Mouse (Mus musculus): ENCODE measurements around the gene Ninl. TPM values are rescaled to one million over a fixed set of nuclear protein-coding genes. Genes with fewer than 3 reads are reported as not detected.
"Not testable (repeated sequence)": the region's sequence is repeated elsewhere in the genome, so short reads cannot be mapped to it uniquely, and the experiment has no call there.

Ninl gene
- polyA plus RNA-seq, 1 experiment from 2014 or later: 6.5 TPM

DNA sequence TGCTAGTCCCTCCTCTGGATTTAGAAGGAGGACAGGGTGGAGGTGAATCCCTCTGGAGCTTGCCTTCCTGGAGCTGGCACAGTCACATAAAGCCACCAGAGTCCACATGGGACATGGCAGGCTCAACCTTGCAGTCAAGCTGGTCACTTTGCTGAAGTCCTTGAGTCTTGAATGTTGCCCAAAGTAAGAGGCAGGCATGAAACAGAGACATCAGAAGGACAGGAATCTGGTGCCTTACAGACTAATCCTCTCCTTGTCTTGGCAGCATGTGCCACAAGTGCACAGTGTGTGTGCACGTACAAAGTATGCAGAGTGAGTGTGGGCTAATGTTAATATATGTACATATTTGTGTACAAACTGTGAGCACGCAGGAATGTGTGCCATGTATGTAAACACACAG lies 71.7 kb downstream of the Ninl start:
- ATAC-seq: no peak
- Histone ChIP-seq H3K27me3 (replicated peaks) (no peaks in the 10 kb centered on the region), H3K4me2 (replicated peaks) (no peak overlapping the region), H3K36me3 (0 out of 2 replicates have a peak, but pooled peaks cover 7% of the 10 kb centered on the region), H3K4me1 (replicated peaks) (no peaks in the 10 kb centered on the region), H3K9ac (no peak overlapping the region), H3K4me3 (replicated peaks) (no peak overlapping the region), H3K27ac (no peak overlapping the region), H3K9me3 (no peaks in the 10 kb centered on the region)
- 82% methylated on average over 2 of the region's 2 CpGs for WGBS

DNA sequence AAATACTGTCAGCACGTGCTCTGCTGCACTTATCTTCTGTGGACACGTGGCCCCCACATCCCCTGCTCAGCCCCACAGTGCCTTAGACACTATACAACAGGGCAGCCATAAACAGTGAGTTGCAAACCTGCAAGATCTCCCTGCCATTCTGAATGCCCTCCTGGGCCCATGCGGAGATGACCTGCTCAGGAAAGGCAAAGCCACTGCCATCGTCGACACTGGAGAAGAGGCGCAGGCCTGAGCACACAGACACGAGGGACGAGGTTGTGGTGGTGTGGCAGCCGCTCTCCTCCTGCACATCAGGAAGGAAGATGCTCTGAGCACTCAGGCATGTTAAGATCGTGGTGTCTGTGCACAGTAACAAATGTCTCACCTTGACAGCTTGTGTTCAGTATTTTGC lies 73.2 kb downstream of the Ninl start:
- no peaks in the 10 kb centered on the region for H3K4me1 ChIP-seq (replicated peaks)
- WGBS: 92% methylated on average over 10 of the region's 10 CpGs
- no peak overlapping the region for H3K9ac ChIP-seq
- ATAC-seq: no peak
- no peak overlapping the region for H3K4me3 ChIP-seq (replicated peaks)
- H3K27me3 ChIP-seq (replicated peaks): no peaks in the 10 kb centered on the region
- H3K27ac ChIP-seq: no peak overlapping the region
- no peak overlapping the region for H3K4me2 ChIP-seq (replicated peaks)
- H3K36me3 ChIP-seq: 0 out of 2 replicates have a peak, but pooled peaks cover 7% of the 10 kb centered on the region
- no peaks in the 10 kb centered on the region for H3K9me3 ChIP-seq

DNA sequence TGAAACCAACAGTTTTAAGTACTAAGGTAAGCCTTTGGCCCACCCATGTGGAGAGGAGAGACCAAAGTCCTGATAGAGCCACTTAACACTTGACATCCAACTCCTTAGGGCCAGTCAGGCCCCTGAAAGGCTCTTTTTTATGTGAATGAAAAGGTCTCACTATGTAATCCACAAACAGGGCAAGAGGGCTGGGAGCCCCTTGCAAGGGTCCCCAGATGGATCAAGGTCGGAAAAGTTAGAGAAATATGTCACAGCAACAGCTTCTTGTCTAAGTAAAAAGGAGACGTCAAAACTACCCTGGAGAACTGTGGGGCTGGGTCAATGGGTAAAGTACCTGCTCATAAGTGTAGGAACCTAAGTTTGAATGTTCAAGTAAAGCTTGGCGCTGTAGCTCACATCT lies 74.5 kb downstream of the Ninl start:
- Histone ChIP-seq H3K4me3 (replicated peaks) (no peak overlapping the region), H3K4me2 (replicated peaks) (no peak overlapping the region), H3K36me3 (0 out of 2 replicates have a peak, but pooled peaks cover 7% of the 10 kb centered on the region), H3K9me3 (no peaks in the 10 kb centered on the region), H3K9ac (no peak overlapping the region), H3K27ac (no peak overlapping the region), H3K4me1 (replicated peaks) (no peaks in the 10 kb centered on the region), H3K27me3 (replicated peaks) (no peaks in the 10 kb centered on the region)
- no peak for ATAC-seq
- 86% methylated on average over 3 of the region's 3 CpGs for WGBS

DNA sequence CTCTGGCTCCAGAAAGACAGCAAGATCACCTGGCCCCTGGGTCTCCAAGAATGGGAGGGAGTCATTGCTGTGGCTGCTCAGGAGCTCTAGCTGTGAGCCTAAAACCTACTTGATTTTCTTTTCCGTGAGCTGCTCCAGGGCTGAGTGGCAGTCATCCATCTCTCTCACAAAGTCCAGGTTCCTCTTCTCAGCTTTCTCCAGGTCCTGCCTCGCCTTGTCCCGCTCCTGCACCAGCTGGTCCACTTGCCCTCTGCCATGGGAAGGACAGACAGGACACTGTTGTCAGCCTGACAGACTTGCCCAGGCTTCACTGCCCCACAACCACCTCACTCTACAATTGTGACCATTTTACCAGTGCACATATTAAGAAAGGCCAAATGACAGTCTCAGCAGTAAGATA lies 75.9 kb downstream of the Ninl start:
- Histone ChIP-seq H3K4me2 (replicated peaks) (no peak overlapping the region), H3K27me3 (replicated peaks) (no peaks in the 10 kb centered on the region), H3K4me1 (replicated peaks) (no peaks in the 10 kb centered on the region), H3K4me3 (replicated peaks) (no peak overlapping the region), H3K9me3 (no peaks in the 10 kb centered on the region), H3K36me3 (0 out of 2 replicates have a peak, but pooled peaks cover 9% of the 10 kb centered on the region), H3K27ac (no peak overlapping the region), H3K9ac (no peak overlapping the region)
- 89% methylated on average over 3 of the region's 3 CpGs for whole genome bisulfite sequencing
- no peak for ATAC-seq

DNA sequence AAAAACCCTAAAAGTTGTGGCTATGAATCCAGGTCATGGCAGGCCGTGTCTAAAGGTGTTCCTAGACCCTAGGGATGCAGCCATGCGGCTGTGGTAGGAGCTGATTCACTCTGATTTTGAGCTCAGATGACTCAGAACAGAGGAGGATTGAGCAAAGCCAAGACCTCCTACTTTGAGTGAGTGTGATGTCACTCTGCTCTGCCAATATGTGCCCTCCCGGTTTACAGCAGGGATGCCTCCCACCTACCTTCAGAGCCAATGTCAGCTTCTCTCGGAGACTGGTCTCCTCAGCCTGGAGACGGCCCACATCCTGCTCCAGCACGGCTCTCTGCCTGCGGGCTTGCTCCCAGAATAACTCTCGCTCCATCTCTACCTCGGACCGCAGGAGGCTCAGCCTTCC lies 79.7 kb downstream of the Ninl start:
- H3K9ac ChIP-seq: no peak overlapping the region
- H3K27ac ChIP-seq: no peak overlapping the region
- H3K9me3 ChIP-seq: no peaks in the 10 kb centered on the region
- no peak overlapping the region for H3K4me3 ChIP-seq (replicated peaks)
- ATAC-seq: no peak
- WGBS: 91% methylated on average over 10 of the region's 10 CpGs
- no peak overlapping the region for H3K4me2 ChIP-seq (replicated peaks)
- H3K27me3 ChIP-seq (replicated peaks): no peaks in the 10 kb centered on the region
- H3K36me3 ChIP-seq: 0 out of 2 replicates have a peak, but pooled peaks cover 3% of the 10 kb centered on the region
- no peaks in the 10 kb centered on the region for H3K4me1 ChIP-seq (replicated peaks)

DNA sequence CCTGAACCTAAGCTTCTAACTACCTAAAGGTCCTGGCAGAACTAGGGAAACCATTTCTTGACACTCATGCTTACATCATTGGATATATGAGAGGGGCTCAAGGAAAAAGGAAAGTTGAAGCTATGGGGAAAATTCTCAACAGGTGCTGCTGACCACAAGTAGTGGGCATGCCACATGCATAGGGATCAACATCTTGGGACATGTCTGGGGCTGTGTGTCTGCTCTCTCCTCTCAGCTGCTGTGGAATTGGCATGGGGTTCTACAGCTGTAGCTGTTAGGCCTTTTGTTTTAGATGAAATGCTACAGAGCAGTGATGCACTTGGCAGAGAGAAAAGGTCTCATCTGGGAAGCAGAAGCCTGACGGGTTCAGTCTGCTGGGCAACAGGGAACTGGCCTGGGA lies 83.3 kb downstream of the Ninl start:
- no peak for ATAC-seq

GRCm38 (mm10) chr2:150951201-150951600 lies 88.0 kb downstream of the Ninl start:
- Histone ChIP-seq H3K36me3 (no peaks in the 10 kb centered on the region; the same call in 1 of the 2 replicates), H3K9ac (no peak overlapping the region), H3K4me3 (replicated peaks) (no peak overlapping the region), H3K27ac (no peak overlapping the region), H3K4me2 (replicated peaks) (no peak overlapping the region), H3K4me1 (replicated peaks) (no peaks in the 10 kb centered on the region), H3K9me3 (no peaks in the 10 kb centered on the region), H3K27me3 (replicated peaks) (no peaks in the 10 kb centered on the region)
- no peak for ATAC-seq
- 80% methylated on average over 2 of the region's 2 CpGs for WGBS

More for the DNA sequence above, 83.3 kb downstream of the Ninl start:
- Histone ChIP-seq H3K9me3 (no peaks in the 10 kb centered on the region), H3K4me2 (replicated peaks) (no peak overlapping the region), H3K36me3 (peaks cover 3% of the 10 kb centered on the region; the same call in 1 of the 2 replicates), H3K4me3 (replicated peaks) (no peak overlapping the region), H3K4me1 (replicated peaks) (no peaks in the 10 kb centered on the region), H3K9ac (no peak overlapping the region), H3K27ac (no peak overlapping the region), H3K27me3 (replicated peaks) (no peaks in the 10 kb centered on the region)
- WGBS: 60% methylated on average over 1 of the region's 1 CpGs

- H3K9ac ChIP-seq: no peak overlapping the region
- no peaks in the 10 kb centered on the region; the same call in 1 of the 2 replicates for H3K36me3 ChIP-seq
- WGBS: 90% methylated on average over 6 of the region's 6 CpGs
- no peaks in the 10 kb centered on the region for H3K27me3 ChIP-seq (replicated peaks)
- no peak overlapping the region for H3K27ac ChIP-seq
- H3K4me3 ChIP-seq (replicated peaks): no peak overlapping the region
- no peaks in the 10 kb centered on the region for H3K9me3 ChIP-seq
- no peak for ATAC-seq
- no peak overlapping the region for H3K4me2 ChIP-seq (replicated peaks)
- H3K4me1 ChIP-seq (replicated peaks): no peaks in the 10 kb centered on the region
Observed at GRCm38 (mm10) chr2:150950056-150950455, 89.1 kb downstream of the Ninl start.

- Histone ChIP-seq H3K36me3 (no peaks in the 10 kb centered on the region; the same call in 1 of the 2 replicates), H3K4me1 (replicated peaks) (no peaks in the 10 kb centered on the region), H3K9me3 (no peaks in the 10 kb centered on the region), H3K9ac (no peak overlapping the region), H3K4me3 (replicated peaks) (no peak overlapping the region), H3K4me2 (replicated peaks) (no peak overlapping the region), H3K27ac (no peak overlapping the region), H3K27me3 (replicated peaks) (no peaks in the 10 kb centered on the region)
- 90% methylated on average over 3 of the region's 3 CpGs for WGBS
- no peak for ATAC-seq
Observed at GRCm38 (mm10) chr2:150949652-150950051, 89.5 kb downstream of the Ninl start.

- WGBS: 86% methylated on average over 5 of the region's 5 CpGs
- Histone ChIP-seq H3K4me1 (replicated peaks) (no peaks in the 10 kb centered on the region), H3K4me2 (replicated peaks) (no peak overlapping the region), H3K27ac (no peak overlapping the region), H3K36me3 (no peaks in the 10 kb centered on the region; the same call in 1 of the 2 replicates), H3K4me3 (replicated peaks) (no peak overlapping the region), H3K27me3 (replicated peaks) (no peaks in the 10 kb centered on the region), H3K9ac (no peak overlapping the region), H3K9me3 (no peaks in the 10 kb centered on the region)
- no peak for ATAC-seq
Observed at GRCm38 (mm10) chr2:150948786-150949185, 90.4 kb downstream of the Ninl start.

DNA sequence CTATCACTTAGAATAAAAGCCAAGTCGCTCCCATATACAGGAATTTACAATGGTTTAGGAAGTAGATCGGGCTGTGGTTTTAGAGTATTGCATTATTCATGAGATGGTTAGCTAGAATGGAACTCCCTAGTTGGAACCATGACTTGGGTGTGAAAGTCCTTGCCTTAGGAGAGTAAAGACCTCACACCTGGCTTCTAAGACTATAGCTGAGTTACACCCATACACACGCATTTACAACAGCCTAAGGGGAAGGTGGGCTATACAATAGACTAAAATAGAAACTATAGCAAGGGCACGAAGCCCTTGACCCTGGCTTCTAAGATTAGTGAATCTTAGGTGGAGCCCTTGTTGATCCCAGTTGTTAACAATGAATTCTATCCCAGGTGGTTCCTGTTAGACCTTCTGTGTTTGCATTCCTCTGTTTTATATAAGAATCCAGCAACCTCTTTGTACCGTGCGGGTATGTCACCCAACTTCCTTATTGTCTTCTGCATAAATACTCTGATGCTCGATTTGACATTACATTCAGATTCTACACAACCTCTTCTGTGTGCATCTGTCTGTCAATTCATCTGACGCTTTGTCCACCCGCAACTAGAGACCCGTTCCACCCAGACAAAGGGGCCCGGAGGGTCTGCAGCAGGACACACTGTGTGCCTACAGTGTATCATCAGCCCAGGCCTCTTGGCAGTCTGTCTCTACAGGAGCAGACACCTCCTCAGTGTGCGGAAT lies 91.1 kb downstream of the Ninl start:
- ATAC-seq; H3K4me3 ChIP-seq (replicated peaks); H3K36me3 ChIP-seq; H3K9ac ChIP-seq; H3K27me3 ChIP-seq (replicated peaks); H3K4me2 ChIP-seq (replicated peaks); H3K27ac ChIP-seq; H3K4me1 ChIP-seq (replicated peaks); H3K9me3 ChIP-seq: not testable (repeated sequence)
- 87% methylated on average over 12 of the region's 12 CpGs for whole genome bisulfite sequencing

DNA sequence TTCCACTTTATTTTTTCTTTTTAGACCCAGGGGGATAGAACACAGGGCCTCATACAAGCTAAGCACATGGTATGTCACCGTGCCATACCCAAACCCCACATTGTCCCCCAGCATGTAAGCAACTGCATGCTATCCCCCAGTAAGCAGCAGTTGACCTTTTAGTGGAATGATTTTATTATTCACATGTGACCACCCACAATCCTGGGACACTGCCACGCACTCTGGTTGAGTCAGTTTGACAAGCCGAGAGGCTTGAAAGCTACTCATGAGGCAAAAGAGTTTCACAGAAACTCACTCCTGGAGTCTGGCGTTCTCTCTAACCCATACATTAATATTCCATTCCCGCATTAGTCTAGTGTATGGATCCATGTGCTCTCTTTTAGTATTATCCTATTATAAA lies 91.8 kb downstream of the Ninl start:
- not testable (repeated sequence) for H3K36me3 ChIP-seq; ATAC-seq; H3K4me3 ChIP-seq (replicated peaks); H3K27ac ChIP-seq; H3K9me3 ChIP-seq; H3K27me3 ChIP-seq (replicated peaks); H3K9ac ChIP-seq; H3K4me2 ChIP-seq (replicated peaks); H3K4me1 ChIP-seq (replicated peaks)
- 93% methylated on average over 5 of the region's 5 CpGs for WGBS

GRCm38 (mm10) chr2:150944017-150944416 lies 95.2 kb downstream of the Ninl start:
- H3K9ac ChIP-seq: no peak overlapping the region
- no peaks in the 10 kb centered on the region for H3K4me1 ChIP-seq (replicated peaks)
- H3K4me3 ChIP-seq (replicated peaks): no peak overlapping the region
- no peak overlapping the region for H3K4me2 ChIP-seq (replicated peaks)
- no peak overlapping the region for H3K27ac ChIP-seq
- no peaks in the 10 kb centered on the region for H3K9me3 ChIP-seq
- WGBS: 88% methylated on average over 5 of the region's 5 CpGs
- H3K36me3 ChIP-seq: no peaks in the 10 kb centered on the region
- H3K27me3 ChIP-seq (replicated peaks): no peaks in the 10 kb centered on the region
- no peak for ATAC-seq

Data from intestine, embryonic 15.5 days (tissue).